Mouse (Mus musculus): ENCODE measurements at regions not wholly inside any gene's neighbourhood (a gene's known extent, or its start where the extent isn't known, plus 50 kb on each side); places are given as distances from the start of the nearest gene placed in this dataset.
A peak's percentile ranks its signal among the peaks of the same experiment; 100 is the strongest.

DNA sequence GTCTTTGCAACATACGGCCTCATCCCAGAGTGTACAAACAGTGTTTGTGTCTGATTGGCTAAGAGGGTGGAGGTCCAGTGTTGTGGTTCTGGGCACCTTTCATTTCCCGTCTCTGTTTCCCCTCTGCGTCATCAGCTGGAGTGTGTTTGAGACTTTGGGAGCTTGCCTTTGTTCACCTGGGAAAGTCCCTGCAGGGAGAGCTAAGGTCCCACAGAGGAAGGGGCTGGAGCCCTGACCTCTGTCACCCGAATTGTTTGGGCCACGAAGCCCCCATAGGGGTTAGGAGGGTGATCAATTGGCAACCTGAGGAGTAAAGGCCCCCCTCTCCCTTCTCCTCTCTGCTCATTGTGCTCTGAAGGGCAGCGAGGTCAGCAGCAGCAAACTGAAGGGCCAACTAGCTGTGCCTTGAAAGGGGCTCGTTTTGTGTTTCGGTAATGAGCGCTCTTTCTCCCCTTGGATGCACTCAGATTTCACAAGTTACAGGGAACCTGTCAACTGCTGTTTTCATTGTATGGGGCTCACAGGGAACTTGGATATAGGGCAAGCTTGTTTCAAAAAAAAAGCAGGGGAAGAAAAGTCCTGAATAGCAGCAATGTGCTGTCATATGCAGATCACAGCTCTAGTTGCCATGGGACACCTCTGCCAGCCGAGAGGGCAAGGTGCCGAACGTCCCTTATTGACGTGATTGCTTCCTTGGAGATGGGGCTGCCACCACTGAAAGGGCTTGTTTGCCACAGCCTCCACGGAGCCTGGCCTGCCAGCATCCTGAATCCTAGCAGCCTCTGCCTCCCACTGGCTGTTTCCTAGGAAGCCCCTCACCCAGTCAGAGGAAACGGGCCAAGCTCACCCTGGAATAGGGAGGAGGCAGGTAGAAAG, 201.7 kb downstream of the Zfp36l1 start:
- no peak for DNase-seq (ENCODE audit: low read depth)

DNA sequence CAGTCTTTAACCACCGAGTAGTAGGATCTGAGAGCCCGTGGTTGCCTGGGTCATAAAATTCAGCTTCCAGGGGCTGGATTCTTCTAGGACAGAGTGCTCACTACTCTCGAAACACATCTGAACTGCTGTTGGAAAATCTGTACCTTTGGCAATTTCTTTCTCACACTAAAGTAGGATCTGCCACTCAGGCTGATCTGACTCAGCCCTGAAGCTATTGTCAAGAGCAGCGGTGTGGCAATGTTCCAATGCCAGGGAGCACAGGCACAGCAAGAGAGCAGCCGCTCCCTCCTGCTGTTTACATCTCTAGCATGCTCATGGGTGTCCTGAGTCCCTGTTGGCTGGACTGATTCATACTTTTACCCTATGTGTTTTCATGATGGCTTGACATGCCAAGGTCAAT, 205.2 kb downstream of the Zfp36l1 start:
- no peak for DNase-seq (ENCODE audit: low read depth)

GRCm38 (mm10) chr12:79906738-79907365, 206.0 kb downstream of the Zfp36l1 start:
- DNase-seq (ENCODE audit: low read depth): peak; percentile 28

DNA sequence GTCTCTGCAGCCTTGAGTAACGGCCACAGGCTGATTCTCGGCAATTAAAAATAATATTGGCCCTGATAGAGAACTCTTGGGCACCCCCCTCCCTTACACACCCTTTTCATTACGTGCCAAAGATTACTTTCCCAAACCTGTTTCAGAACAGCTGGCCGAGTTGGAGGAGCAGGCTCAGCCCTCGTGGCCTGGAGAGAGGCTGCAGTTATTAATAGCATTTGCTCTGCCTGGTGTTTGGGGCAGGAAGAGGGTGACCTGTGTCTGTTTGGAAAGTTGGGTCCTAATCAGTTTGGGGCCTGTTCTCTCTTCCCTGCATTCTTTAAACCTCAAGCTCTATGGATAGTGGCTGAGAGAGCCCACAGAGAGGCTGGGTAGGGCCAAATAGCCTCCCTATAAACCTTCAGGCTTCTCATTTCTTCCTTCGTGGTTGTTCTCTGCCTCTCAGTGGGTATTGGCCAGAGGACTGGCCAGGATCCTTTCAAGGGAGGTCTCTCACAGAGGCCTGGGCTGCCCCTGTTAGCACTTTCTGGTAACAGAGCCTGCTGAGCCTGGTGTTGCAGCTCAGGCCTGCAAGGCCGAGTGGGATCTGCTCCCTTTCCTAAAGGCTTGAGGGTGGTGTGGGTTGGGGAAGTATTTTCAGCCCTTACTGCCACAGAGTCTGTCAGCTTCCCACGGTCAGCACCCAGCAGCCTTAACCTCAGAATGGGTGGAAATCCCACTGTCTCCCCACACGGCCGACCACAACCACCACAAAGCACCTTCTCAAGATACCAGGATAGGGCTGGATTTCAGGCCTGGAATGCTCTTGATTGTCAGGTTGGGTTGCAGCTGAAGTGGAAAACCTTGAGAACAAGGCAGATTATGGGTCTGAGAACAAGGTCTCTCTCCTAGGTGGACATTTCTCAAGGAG, 206.7 kb downstream of the Zfp36l1 start:
- DNase-seq (ENCODE audit: low read depth): no peak

DNA sequence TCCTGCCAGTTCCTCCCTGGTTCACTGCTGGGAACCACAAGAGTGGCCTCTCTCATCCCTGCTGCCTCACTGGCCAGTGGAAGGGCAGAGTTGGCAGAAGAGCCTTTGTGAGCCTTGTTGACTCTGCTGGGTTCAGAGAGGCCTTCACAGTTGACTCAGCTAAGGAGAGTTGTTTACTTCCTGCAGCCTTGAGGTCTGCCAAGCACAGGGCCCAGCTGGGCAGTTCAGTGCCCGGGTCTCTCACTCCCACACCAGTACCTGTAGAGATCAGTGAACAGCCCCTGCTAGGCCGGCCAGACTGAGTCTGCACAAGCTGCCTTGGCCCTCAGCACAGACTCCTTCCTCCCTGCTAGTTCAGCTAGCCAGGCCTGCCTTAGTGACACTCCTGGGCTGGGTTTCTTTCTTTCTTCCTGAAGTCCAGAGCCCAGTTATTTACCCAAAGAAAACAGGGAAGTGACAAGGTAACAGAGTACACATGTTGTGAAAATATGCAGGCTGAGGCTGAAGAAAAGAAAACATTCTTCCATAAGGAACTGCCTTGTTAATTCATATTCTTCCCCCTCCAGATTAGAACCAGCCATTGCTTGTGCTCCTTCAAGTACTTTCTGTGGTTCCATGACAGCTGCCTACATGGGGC, 207.8 kb downstream of the Zfp36l1 start:
- no peak for DNase-seq (ENCODE audit: low read depth)

- no peak for DNase-seq (ENCODE audit: low read depth)
These were observed 210.1 kb downstream of the Zfp36l1 start for GRCm38 (mm10) chr12:79902761-79903160.

GRCm38 (mm10) chr12:79902163-79902562, 210.7 kb downstream of the Zfp36l1 start:
- DNase-seq (ENCODE audit: low read depth): no peak

- DNase-seq (ENCODE audit: low read depth): peak; percentile 21
These were observed 214.4 kb downstream of the Zfp36l1 start for GRCm38 (mm10) chr12:79898198-79898930.

DNA sequence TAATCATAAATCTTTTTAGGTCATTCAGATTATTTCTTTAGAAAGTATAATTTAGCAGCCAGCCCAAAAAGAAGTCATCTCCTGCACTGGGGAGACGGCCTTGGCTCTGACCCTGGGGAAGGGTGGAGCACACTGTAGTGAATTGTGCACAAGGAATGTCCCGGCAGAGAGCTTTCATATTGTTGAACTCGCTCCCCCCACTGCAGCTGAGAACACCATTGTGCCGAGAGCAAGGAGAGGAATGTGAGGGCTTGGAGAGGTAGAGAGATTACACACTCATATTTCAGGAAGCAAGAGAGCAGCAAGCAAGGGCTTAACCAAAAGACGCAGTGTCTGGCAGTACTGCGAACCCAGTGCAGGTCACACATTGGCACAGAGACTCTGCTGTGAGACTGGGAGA, 216.8 kb downstream of the Zfp36l1 start:
- DNase-seq (ENCODE audit: low read depth): no peak

DNA sequence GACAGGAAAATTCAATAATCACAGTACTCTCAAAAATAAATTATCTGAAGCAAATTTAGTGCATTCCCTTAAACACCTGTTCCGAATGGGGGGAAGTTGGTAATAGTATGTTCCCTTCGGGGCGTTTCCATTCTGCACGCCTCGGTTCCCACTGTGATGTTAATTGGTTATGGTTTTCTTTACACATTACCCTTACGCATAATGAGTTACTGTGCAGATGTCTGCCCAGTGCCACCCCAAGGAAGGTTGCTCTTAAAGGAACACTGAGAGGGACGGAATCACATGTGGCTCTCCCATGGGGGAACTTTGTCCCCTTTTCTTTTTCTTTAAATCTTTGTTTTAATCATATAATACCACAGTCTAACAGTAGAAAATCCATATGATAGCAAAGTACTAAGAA, 217.5 kb downstream of the Zfp36l1 start:
- no peak for DNase-seq (ENCODE audit: low read depth)

- no peak for DNase-seq (ENCODE audit: low read depth)
These were observed 219.9 kb downstream of the Zfp36l1 start for GRCm38 (mm10) chr12:79892871-79893270.

- DNase-seq (ENCODE audit: low read depth): no peak
These were observed 220.9 kb downstream of the Zfp36l1 start for GRCm38 (mm10) chr12:79891942-79892341.

- DNase-seq (ENCODE audit: low read depth): no peak
These were observed 221.9 kb downstream of the Zfp36l1 start for GRCm38 (mm10) chr12:79890887-79891286.

DNA sequence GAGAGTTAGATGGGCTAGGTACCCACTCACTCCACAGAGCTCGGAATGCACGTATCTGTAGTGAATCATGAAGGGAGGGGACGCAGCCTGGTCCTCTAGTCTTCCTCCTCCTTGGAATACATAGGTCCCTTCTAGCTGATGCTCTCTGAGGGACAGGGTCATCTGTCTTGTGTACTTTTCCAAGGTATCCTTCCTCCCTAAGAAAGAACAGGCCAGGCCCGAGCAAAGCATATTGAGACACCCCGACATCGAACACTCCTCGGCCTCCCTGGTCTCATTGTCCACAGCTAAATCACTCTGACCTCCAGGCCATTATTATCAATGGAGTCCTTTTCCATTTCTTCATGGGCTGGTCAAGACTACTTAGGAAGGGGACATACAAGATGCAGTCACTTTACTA, 222.5 kb downstream of the Zfp36l1 start:
- DNase-seq (ENCODE audit: low read depth): no peak

DNA sequence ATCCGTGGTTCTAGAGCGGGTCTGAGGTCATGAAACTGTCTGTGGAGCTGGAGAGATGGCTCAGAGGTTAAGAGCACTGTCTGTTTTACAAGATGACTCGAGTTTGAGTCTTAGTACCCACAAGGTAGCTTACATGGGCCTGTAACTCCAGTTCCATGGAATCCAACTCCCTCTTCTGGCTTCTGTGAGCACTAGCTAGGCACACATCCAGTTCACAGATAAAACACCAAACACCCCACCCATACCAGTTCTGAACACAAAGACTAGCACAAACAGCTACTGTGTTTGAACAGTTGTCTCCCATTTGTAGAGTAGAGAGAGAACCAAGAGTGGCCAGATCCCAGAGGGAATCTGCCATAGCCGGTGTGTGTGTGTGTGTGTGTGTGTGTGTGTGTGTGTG, 224.0 kb downstream of the Zfp36l1 start:
- no peak for DNase-seq (ENCODE audit: low read depth)

DNA sequence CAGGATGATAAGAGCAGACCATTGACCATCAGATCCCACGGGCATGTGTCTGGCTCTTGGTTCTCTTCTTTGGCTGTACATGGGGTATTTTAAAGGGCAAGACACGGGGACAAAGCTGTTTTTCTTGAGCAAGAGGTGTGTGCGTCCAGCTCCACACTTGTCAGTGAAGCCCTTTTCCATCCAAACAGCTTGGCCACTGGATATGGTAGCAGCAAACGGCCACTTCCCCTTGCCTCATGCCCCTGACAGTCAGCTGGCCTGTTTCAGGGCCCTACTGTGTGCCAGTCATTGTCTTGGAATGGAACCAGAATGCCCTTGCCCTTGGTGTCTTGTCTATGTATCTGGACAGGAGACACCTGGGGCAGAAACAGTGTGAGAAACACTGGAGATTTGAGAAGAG, 224.7 kb downstream of the Zfp36l1 start:
- no peak for DNase-seq (ENCODE audit: low read depth)

- no peak for DNase-seq (ENCODE audit: low read depth)
These were observed 225.5 kb downstream of the Zfp36l1 start for GRCm38 (mm10) chr12:79887225-79887886.

GRCm38 (mm10) chr12:79886494-79886893, 226.3 kb downstream of the Zfp36l1 start:
- DNase-seq (ENCODE audit: low read depth): no peak

DNA sequence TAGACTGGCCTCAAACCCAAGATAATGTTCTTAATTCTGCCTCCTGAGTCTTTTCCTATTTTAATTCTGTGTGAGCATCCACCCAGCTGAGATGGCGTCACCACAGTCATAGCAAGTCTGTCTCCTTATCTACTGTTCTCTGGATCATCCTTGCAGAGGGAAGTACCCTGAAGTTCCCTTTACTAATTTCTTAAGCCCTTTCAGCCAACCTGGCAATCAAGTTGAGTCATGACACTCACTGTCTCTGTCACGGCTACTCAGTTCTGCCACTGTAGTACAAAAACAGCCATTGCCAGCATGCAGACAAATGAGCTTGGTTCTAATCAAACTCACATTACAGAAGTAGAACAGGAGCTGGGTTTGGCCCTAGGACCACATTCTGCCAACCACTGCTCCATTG, 227.5 kb downstream of the Zfp36l1 start:
- DNase-seq (ENCODE audit: low read depth): no peak

GRCm38 (mm10) chr12:79883651-79884050, 229.2 kb downstream of the Zfp36l1 start:
- no peak for DNase-seq (ENCODE audit: low read depth)

- no peak for DNase-seq (ENCODE audit: low read depth)
These were observed 232.0 kb downstream of the Zfp36l1 start for GRCm38 (mm10) chr12:79880751-79881261.
